Mouse (Mus musculus) olfactory bulb, adult 2 months (tissue): ENCODE results near the gene Arpc4.

ENCODE experiments used
- CTCF ChIP-seq: fragments of 200-500 bp; IDR thresholded peaks from 2 replicates; pipeline ENCODE4 v1.5.1; 2012; ENCODE audit warnings: low read depth, mild to moderate bottlenecking, low read length, moderate library complexity; ENCODE audit not compliant: insufficient read depth
- POLR2A ChIP-seq: fragments of 200-500 bp; IDR thresholded peaks from 2 replicates; pipeline ENCODE4 v1.6.1; 2012; ENCODE audit warnings: mild to moderate bottlenecking, low read depth, low read length, moderate library complexity; ENCODE audit not compliant: insufficient read depth

- TF ChIP-seq CTCF, result no peak
- TF ChIP-seq POLR2A, result no peak
These were observed 61.0 kb downstream of the Arpc4 start for GRCm38 (mm10) chr6:113438721-113439430.
